Mouse (Mus musculus) heart, adult 2 months (tissue): ENCODE measurements at regions not wholly inside any gene's neighbourhood (a gene's known extent, or its start where the extent isn't known, plus 50 kb on each side); places are given as distances from the start of the nearest gene placed in this dataset.

ENCODE experiments used
- CTCF ChIP-seq: fragments of 200-600 bp; IDR thresholded peaks from 2 replicates; pipeline ENCODE4 v1.8.1; 2022; ENCODE audit warnings: antibody characterized with exemption, mild to moderate bottlenecking, moderate library complexity
- POLR2A ChIP-seq: fragments of 200-500 bp; IDR thresholded peaks from 2 replicates; pipeline ENCODE4 v1.6.1; 2011; ENCODE audit warnings: mild to moderate bottlenecking, low read depth, low read length, control low read depth; ENCODE audit not compliant: insufficient read depth

- TF ChIP-seq POLR2A (no peak), CTCF (no peak)
Measured at GRCm38 (mm10) chr13:117127116-117127728, 81.1 kb upstream of the Emb start.
